Mouse (Mus musculus): ENCODE measurements at regions not wholly inside any gene's neighbourhood (a gene's known extent, or its start where the extent isn't known, plus 50 kb on each side); places are given as distances from the start of the nearest gene placed in this dataset.
"Not testable (repeated sequence)": the region's sequence is repeated elsewhere in the genome, so short reads cannot be mapped to it uniquely, and the experiment has no call there.

DNA sequence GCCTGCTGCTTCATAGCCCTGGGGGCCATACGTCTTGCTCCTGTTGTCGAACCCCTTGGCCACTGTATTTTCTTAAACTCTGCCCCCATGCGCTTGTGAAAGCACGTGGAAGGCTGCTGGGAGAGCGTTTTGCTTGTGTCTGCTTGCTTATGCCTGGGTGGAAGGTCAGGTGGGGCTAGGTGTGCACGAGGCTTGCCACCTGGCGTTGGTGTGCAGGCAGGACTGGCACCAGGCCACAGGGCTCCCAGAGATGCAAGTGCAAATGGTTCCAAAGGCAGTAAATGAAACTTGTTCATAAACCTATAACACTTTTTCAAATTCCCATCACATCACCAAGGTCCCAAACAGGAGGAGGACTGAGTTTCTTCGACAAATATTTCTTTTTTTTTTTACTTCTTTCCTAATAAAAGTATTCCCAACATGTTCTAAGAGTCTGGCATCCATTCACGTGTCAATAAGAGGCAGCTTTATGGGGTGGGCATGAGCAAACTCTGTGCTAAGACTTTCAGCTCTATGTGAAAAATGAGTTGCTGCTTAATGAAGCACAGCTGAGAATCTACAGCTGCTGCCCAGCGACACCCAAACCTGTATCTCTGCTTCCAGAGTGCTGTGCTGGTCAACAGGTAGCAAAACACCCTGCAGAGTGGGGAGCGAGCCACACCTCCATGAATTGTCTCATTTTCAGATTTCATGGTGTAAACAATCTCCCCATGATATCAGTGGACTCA lies 116.0 kb upstream of the Gmds start:
- no peak for DNase-seq (ENCODE audit: low spot score in 2 of 2)

GRCm38 (mm10) chr13:32449710-32450417 lies 111.3 kb upstream of the Gmds start:
- DNase-seq (ENCODE audit: low spot score in 2 of 2) = peak in 1 of 2 experiments; percentile 4

DNA sequence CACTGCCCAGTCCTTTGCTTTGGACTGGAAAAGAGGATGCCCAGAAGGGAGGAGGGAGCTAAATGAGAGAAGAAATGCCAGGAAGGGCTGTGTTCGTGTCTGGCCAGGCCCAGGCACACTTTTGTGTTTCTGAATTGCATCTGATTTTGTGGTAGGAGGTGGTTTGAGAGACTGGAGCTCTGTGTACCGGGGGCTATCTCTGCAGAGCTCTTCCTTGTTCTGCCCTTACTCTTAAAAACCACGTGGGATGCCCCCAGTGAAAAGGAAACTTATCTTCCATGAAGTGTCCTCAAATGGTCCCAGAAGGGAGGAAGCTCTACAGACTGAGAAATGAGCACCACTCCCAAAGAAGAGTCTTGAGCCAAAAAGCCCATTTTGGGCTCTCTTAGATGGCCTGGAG lies 106.0 kb upstream of the Gmds start:
- DNase-seq (ENCODE audit: low spot score in 2 of 2) = no peak

DNA sequence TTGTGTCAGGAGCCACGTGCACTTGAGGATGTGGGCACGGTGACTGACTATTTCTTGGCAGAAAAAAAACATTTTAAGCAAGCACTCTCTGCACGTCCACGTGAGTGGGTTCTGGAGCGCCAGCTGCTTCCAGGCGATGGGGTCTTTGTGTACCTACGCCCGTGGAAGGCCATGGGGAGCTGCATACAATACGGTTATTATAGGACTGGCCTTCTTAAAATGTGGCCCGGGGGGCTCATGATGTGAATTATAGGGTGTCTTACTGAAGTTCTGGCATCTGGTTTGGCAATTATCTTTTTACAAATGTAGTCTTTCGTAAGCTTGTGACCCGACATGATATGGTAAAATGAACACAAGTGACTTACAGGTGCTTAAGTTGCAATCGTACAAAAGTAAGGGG lies 103.5 kb upstream of the Gmds start:
- no peak for DNase-seq (ENCODE audit: low spot score in 2 of 2)

- DNase-seq (ENCODE audit: low spot score in 2 of 2) = no peak
Observed at GRCm38 (mm10) chr13:32435136-32435535, 96.6 kb upstream of the Gmds start.

GRCm38 (mm10) chr13:32428482-32428881 lies 89.9 kb upstream of the Gmds start:
- no peak for DNase-seq (ENCODE audit: low spot score in 2 of 2)

GRCm38 (mm10) chr13:32426906-32427305 lies 88.4 kb upstream of the Gmds start:
- DNase-seq (ENCODE audit: low spot score in 2 of 2) = no peak

DNA sequence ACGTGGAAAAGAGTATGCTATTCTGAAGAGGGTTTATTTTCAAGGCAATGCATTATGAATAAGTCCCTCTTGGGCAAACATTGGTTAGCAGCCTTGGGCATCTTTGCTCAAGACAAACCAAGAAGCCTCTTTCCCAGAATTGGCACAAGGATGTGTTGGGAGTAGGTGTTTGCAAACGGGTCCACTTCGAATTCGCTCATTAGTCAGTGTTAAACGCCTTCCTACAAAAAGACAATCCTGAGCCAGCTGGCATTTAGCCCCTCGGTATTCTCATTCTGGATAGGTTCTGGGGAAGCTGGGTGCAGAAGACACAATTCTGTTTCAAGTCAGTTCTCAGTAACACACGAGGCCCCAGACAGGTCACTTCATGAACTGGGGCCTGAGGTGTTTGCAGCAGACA lies 87.7 kb upstream of the Gmds start:
- peak; percentile 6 to 12 for DNase-seq (ENCODE audit: low spot score in 2 of 2)

GRCm38 (mm10) chr13:32424543-32424942 lies 86.0 kb upstream of the Gmds start:
- not testable (repeated sequence) for DNase-seq (ENCODE audit: low spot score in 2 of 2)

DNA sequence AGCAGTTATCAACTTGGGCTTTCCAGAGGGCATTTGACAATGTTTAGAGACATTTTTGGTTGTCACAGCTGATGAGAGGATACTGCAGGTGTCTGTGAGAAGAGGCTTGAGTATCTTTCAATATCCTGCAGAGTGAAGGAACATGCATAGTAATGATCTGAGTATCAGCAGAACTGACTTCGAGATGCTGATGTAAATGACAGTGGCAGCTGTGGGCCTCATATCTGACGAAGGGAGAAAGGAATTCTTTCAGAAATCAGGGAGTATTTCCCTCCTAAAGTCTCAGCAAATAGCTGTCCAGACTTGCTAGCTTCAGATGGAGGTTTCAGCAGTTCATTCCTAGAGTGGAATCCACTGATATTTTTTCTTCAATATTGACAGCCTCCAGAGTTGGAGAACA lies 83.9 kb upstream of the Gmds start:
- no peak for DNase-seq (ENCODE audit: low spot score in 2 of 2)

DNA sequence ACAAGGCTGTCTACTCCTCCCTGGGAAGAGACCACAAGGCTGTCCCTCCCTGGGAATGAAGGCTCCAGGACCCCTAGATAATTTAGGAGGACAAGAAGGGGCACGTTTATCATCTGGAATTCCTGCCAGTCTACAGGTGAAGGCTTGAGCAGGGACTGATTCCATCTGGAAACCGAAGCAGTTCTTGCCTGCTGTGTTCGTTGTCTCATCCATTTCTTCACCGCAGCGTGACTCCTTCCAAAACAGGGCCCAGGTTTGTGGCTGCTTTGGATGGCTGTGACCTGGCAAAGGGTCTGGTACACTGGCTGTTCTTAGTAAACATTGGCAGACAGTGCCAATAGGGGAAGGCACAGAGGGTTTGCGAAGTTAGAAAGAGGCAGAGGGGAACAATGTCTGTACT lies 80.8 kb upstream of the Gmds start:
- no peak for DNase-seq (ENCODE audit: low spot score in 2 of 2)

GRCm38 (mm10) chr13:32418655-32419054 lies 80.1 kb upstream of the Gmds start:
- no peak for DNase-seq (ENCODE audit: low spot score in 2 of 2)

DNA sequence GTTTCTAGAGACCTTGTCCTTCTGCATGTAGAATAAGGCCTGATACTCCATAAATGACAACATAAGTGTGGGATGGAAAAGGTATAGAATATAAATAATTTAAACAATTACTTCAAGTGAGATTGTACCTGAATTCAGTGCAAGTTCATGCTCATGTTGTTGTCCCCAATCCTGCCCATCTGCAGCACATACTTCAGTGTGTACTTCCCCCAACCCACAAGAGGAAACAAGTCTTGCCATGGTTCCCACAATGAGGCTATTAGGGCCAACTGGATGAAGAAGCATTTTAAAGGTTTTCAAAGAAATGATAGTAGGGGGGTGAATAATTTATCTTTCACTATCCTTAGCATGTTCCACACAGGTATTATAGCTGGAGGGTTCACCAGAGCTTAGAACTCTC lies 79.4 kb upstream of the Gmds start:
- no peak for DNase-seq (ENCODE audit: low spot score in 2 of 2)

DNA sequence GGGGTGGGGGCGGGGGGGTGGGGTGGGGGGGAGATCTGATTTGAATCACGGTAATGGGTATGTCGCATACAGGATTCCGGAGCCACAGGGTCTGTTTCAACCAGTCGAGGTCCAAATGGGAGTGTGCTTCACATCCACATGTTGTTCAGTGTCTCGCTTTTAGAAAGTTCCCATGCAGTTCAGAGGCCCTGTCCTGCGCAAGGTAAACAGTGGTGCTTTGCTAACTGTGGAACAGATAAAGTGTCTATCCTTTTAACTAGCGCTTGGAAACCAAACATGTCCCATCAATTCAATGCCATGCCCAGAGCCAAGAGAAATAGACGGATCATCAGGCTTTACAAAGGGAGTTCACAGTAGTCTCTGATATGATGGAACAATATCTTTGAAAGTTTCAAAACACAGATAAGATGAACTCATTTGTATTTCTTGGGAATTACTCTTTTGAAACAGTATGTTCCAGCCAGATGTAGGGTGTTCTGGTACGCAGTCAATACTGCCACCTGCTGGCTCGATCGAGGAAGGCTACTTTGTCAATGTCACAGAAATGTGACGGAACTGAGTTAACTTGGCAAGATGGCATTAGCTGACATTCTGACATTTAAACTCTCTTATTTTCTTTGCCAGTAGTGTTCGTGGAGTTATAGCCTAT lies 72.9 kb upstream of the Gmds start:
- peak; percentile 48 to 54 for DNase-seq (ENCODE audit: low spot score in 2 of 2)

GRCm38 (mm10) chr13:32410065-32410464 lies 71.5 kb upstream of the Gmds start:
- DNase-seq (ENCODE audit: low spot score in 2 of 2) = no peak

- no peak for DNase-seq (ENCODE audit: low spot score in 2 of 2)
Observed at GRCm38 (mm10) chr13:32398616-32399015, 60.1 kb upstream of the Gmds start.
